12 mouse cellular contexts compared by ENCODE assay signal in the genomic region with DNA sequence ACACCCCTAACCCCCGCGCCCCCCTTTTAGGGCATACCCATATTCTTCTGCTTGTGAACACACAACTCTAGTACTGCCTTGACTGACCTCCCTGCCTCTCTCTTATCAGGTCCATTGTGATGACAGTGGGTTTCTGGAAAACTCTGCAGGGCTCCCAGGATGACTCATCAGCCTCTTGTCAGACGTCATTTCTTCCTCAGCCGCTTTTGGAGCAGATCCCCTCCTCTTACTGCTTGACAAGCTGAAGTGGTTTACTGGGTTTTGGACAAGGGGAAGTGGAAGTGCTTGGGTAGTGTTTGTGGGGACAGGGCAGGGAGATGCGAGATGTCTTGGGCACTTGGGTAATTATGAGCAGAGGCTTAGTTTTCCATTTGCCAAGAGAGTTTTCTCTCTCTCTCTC.
DNase-seq lines count a peak whose midpoint lies in the region; ATAC-seq lines count a peak whose summit lies in the region.
"Had no signal": no experiment of that assay in that cellular context is flagged by ENCODE, and none has a peak within 500 bp of the region (broad histone marks: within the 10 kb centered on the region; RNA-seq: fewer than 3 reads in every experiment).

No protein-coding gene starts in this region.

- peak; percentile 12; the same call in 1 of the 2 replicates for ATAC-seq in liver, embryonic 15.5 days (ENCODE audit: insufficient read depth)
- no peak for ATAC-seq in frontal cortex, adult (ENCODE audit: low TSS enrichment)
- no peak; the same call in 1 of the 2 replicates for ATAC-seq in midbrain, embryonic 11.5 days (ENCODE audit: low FRiP score)
- ATAC-seq: forebrain, postnatal 0 days had no signal

- no peak overlapping the region for H3K27ac ChIP-seq in liver, embryonic 15.5 days (replicated peaks)
- H3K27ac ChIP-seq in midbrain, embryonic 11.5 days (ENCODE audit: low read depth, low read length): no peak overlapping the region
- H3K27ac ChIP-seq: limb, embryonic 12.5 days had no signal

- no peak overlapping the region for H3K9ac ChIP-seq in liver, embryonic 15.5 days
- no peak overlapping the region for H3K9ac ChIP-seq in midbrain, embryonic 11.5 days (ENCODE audit: low read length)
- H3K9ac ChIP-seq: forebrain, postnatal 0 days; limb, embryonic 12.5 days had no signal

- no peaks in the 10 kb centered on the region for H3K9me3 ChIP-seq in liver, embryonic 15.5 days (replicated peaks)
- H3K9me3 ChIP-seq in midbrain, embryonic 11.5 days (ENCODE audit: control insufficient read depth, low read length): no peaks in the 10 kb centered on the region
- H3K9me3 ChIP-seq: limb, embryonic 12.5 days had no signal

- H3K4me1 ChIP-seq in liver, embryonic 15.5 days (replicated peaks): no peaks in the 10 kb centered on the region
- H3K4me1 ChIP-seq in midbrain, embryonic 11.5 days (ENCODE audit: control insufficient read depth, insufficient read depth, low read length): no peaks in the 10 kb centered on the region

- no peak overlapping the region for H3K4me2 ChIP-seq in liver, embryonic 15.5 days
- H3K4me2 ChIP-seq in midbrain, embryonic 11.5 days: no peak overlapping the region
- H3K4me2 ChIP-seq: limb, embryonic 12.5 days had no signal

- no peaks in the 10 kb centered on the region for H3K27me3 ChIP-seq in liver, embryonic 15.5 days
- no peaks in the 10 kb centered on the region for H3K27me3 ChIP-seq in midbrain, embryonic 11.5 days (ENCODE audit: control insufficient read depth, insufficient read depth, low read length)
- H3K27me3 ChIP-seq: limb, embryonic 12.5 days had no signal

- H3K36me3 ChIP-seq in liver, embryonic 15.5 days (replicated peaks): no peaks in the 10 kb centered on the region
- H3K36me3 ChIP-seq in midbrain, embryonic 11.5 days (ENCODE audit: control insufficient read depth, insufficient read depth, low read length): no peaks in the 10 kb centered on the region
- H3K36me3 ChIP-seq: limb, embryonic 12.5 days had no signal

- 36% methylated on average over 5 of the region's 5 CpGs for WGBS in liver, embryonic 15.5 days (ENCODE audit: insufficient replicate concordance)
- 82% methylated on average over 5 of the region's 5 CpGs for WGBS in midbrain, embryonic 11.5 days

- peak; percentile 5 for DNase-seq in testis, postnatal 14 days (ENCODE audit: low spot score)
- no peak for DNase-seq in testis, postnatal 10 days (ENCODE audit: low spot score)
- DNase-seq in heart, adult 8-10 months (ENCODE audit: low spot score): peak; percentile 71
- no peak for DNase-seq in thymus, postnatal 14 days
- no peak for DNase-seq in spleen, postnatal 10 days (ENCODE audit: low spot score in 2 of 2)
- no peak for DNase-seq in midbrain, embryonic 11.5 days (ENCODE audit: low spot score, missing footprints)
- DNase-seq: forebrain, postnatal 0 days; kidney, adult 8-10 months; thymus, adult 2 months had no signal

- H3K4me3 ChIP-seq in liver, embryonic 15.5 days (replicated peaks): no peak overlapping the region
- H3K4me3 ChIP-seq in midbrain, embryonic 11.5 days (ENCODE audit: low read depth, low read length): no peak overlapping the region
- H3K4me3 ChIP-seq: limb, embryonic 12.5 days had no signal

Comparison
In these comparisons a context has a peak if more than half of its experiments do, and no peak if none do; other contexts are left out.
1. DNase-seq: peak in testis, postnatal 14 days (single experiment) and heart, adult 8-10 months (single experiment); none in testis, postnatal 10 days (single experiment), thymus, postnatal 14 days (single experiment), spleen, postnatal 10 days (0 of 2) and midbrain, embryonic 11.5 days (single experiment).